Mouse (Mus musculus) lung, postnatal 0 days (tissue): ENCODE measurements at regions not wholly inside any gene's neighbourhood (a gene's known extent, or its start where the extent isn't known, plus 50 kb on each side); places are given as distances from the start of the nearest gene placed in this dataset.
A peak's percentile ranks its signal among the peaks of the same experiment; 100 is the strongest.

Experiments
- ATAC-seq: fragments of 200-750 bp; cut with Nextera tagmentation; 2 replicates; pipeline ENCODE4 v1.8.0; 2017; ENCODE audit warnings: moderate library complexity
- DNase-seq: peaks from one replicate; pipeline ENCODE4 v3.0.0-alpha.2; 2016; ENCODE audit warnings: low spot score
- H3K27ac ChIP-seq: fragments of 300-500 bp; sonication (generic); 2 replicates; pipeline ENCODE4 v1.5.1; 2014; ENCODE audit warnings: antibody characterized with exemption, mild to moderate bottlenecking, low read length, mixed read lengths
- H3K27me3 ChIP-seq: fragments of 300-500 bp; sonication (generic); replicated peaks from 2 replicates; pipeline ENCODE4 v1.6.1; 2014; ENCODE audit warnings: low read length, mixed read lengths; ENCODE audit not compliant: insufficient read depth
- H3K36me3 ChIP-seq: fragments of 300-500 bp; sonication (generic); 2 replicates; pipeline ENCODE4 v1.6.1; 2014; ENCODE audit warnings: low read length, mixed read lengths; ENCODE audit not compliant: insufficient read depth
- H3K4me1 ChIP-seq: fragments of 300-500 bp; sonication (generic); 2 replicates; pipeline ENCODE4 v1.6.1; 2014; ENCODE audit warnings: antibody characterized with exemption, low read depth, low read length, mixed read lengths; ENCODE audit not compliant: insufficient read depth
- H3K4me2 ChIP-seq: fragments of 300-500 bp; sonication (generic); replicated peaks from 2 replicates; pipeline ENCODE4 v1.6.1; 2014; ENCODE audit warnings: low read depth, mild to moderate bottlenecking, low read length, moderate library complexity, mixed read lengths
- H3K4me3 ChIP-seq: fragments of 300-500 bp; sonication (generic); 2 replicates; pipeline ENCODE4 v1.5.1; 2014; ENCODE audit warnings: low read depth, low read length
- H3K9ac ChIP-seq: fragments of 300-500 bp; sonication (generic); replicated peaks from 2 replicates; pipeline ENCODE4 v1.6.1; 2014; ENCODE audit warnings: low read depth, mild to moderate bottlenecking
- H3K9me3 ChIP-seq: fragments of 300-500 bp; sonication (generic); 2 replicates; pipeline ENCODE4 v1.6.1; 2016; ENCODE audit warnings: low read length, mixed read lengths
- CTCF ChIP-seq: IDR thresholded peaks from 2 replicates; pipeline ENCODE4 v1.5.1; 2016; ENCODE audit warnings: antibody characterized with exemption, mild to moderate bottlenecking
- EP300 ChIP-seq: IDR thresholded peaks from 2 replicates; pipeline ENCODE4 v1.6.1; 2016; ENCODE audit warnings: antibody characterized with exemption, mild to moderate bottlenecking, control low read depth
- WGBS: fragments of 180-500 bp; shearing (Covaris S2); extraction: QIAGEN DNeasy Blood & Tissue Kit; methylation state at CpG from one replicate; pipeline ENCODE4 v1.1.7; 2014; 5-methylcytosine and 5-hydroxymethylcytosine counted together

DNA sequence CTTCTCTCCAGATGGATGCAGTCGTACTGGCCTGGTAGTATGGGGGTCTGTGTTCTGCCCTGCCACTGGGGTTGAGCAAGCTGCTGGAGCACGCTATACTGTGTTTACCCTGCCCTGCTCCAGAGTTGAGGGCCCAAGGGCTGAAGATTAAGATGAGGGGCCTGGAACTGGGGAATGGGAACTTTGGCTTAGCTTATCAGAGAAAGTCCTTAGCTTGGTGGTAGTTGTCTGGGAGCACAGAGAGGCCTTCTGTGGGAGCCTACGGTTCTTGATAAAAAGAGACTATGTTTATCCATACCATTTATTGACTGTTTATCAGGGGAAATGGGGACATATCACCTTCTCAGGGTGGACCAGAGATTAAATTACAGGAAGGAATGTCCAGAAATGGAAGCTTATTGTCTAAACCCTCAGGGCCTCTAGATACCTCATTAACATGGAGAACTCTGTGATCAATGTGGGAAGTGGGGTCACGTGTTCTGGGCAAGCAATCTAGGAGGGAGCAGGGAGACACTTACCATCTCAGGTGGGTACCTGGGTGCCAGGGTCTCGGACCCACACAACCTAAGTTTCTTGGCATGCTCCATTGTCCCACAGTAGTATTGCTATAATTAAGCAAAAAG, 58.7 kb downstream of the Mycn start:
- ATAC-seq (no peak), DNase-seq (no peak)
- Histone ChIP-seq H3K4me2 (no peak overlapping the region), H3K36me3 (no peaks in the 10 kb centered on the region), H3K9ac (no peak overlapping the region), H3K4me3 (no peak overlapping the region), H3K27ac (no peak overlapping the region), H3K4me1 (no peaks in the 10 kb centered on the region), H3K9me3 (no peaks in the 10 kb centered on the region), H3K27me3 (no peaks in the 10 kb centered on the region)
- WGBS = 68% methylated on average over 5 of the region's 5 CpGs
- TF ChIP-seq CTCF (no peak), EP300 (no peak)

GRCm38 (mm10) chr12:12878031-12878430, 63.7 kb downstream of the Mycn start:
- Histone ChIP-seq H3K9ac (no peak overlapping the region), H3K9me3 (no peaks in the 10 kb centered on the region), H3K27me3 (no peaks in the 10 kb centered on the region), H3K4me2 (no peak overlapping the region), H3K4me1 (no peaks in the 10 kb centered on the region), H3K27ac (no peak overlapping the region), H3K4me3 (no peak overlapping the region), H3K36me3 (no peaks in the 10 kb centered on the region)
- TF ChIP-seq EP300 (no peak), CTCF (no peak)
- ATAC-seq (no peak), DNase-seq (no peak)
- 100% methylated on average over 2 of the region's 2 CpGs for WGBS

- ATAC-seq (no peak), DNase-seq (no peak)
- H3K9me3 ChIP-seq = no peaks in the 10 kb centered on the region
- H3K27me3 ChIP-seq = no peaks in the 10 kb centered on the region
- H3K4me3 ChIP-seq = no peak overlapping the region
- H3K9ac ChIP-seq = no peak overlapping the region
- H3K4me2 ChIP-seq = no peak overlapping the region
- H3K36me3 ChIP-seq = no peaks in the 10 kb centered on the region
- WGBS = 76% methylated on average over 5 of the region's 5 CpGs
- no peak overlapping the region for H3K27ac ChIP-seq
- TF ChIP-seq CTCF = no peak
- no peak for TF ChIP-seq EP300
- H3K4me1 ChIP-seq = no peaks in the 10 kb centered on the region
Measured at GRCm38 (mm10) chr12:12877539-12877938, 64.2 kb downstream of the Mycn start.

- H3K9me3 ChIP-seq = no peaks in the 10 kb centered on the region
- H3K27me3 ChIP-seq = no peaks in the 10 kb centered on the region
- no peak overlapping the region for H3K27ac ChIP-seq
- 73% methylated on average over 12 of the region's 12 CpGs for WGBS
- H3K4me1 ChIP-seq = no peaks in the 10 kb centered on the region
- H3K4me2 ChIP-seq = no peak overlapping the region
- ATAC-seq = no peak
- TF ChIP-seq EP300 (no peak), CTCF (no peak)
- H3K4me3 ChIP-seq = no peak overlapping the region
- no peak for DNase-seq
- no peaks in the 10 kb centered on the region for H3K36me3 ChIP-seq
- H3K9ac ChIP-seq = no peak overlapping the region
Measured at GRCm38 (mm10) chr12:12875976-12876745, 65.6 kb downstream of the Mycn start.

GRCm38 (mm10) chr12:12873551-12873950, 68.2 kb downstream of the Mycn start:
- Histone ChIP-seq H3K27me3 (no peaks in the 10 kb centered on the region), H3K4me3 (no peak overlapping the region), H3K4me1 (no peaks in the 10 kb centered on the region), H3K4me2 (no peak overlapping the region), H3K27ac (no peak overlapping the region), H3K36me3 (no peaks in the 10 kb centered on the region), H3K9ac (no peak overlapping the region), H3K9me3 (no peaks in the 10 kb centered on the region)
- TF ChIP-seq EP300 (no peak), CTCF (no peak)
- 80% methylated on average over 11 of the region's 11 CpGs for WGBS
- no peak for DNase-seq
- no peak for ATAC-seq

- H3K4me1 ChIP-seq = no peaks in the 10 kb centered on the region
- H3K27me3 ChIP-seq = no peaks in the 10 kb centered on the region
- no peak overlapping the region for H3K27ac ChIP-seq
- 40% methylated on average over 4 of the region's 4 CpGs for WGBS
- ATAC-seq (no peak), DNase-seq (peak; percentile 24)
- H3K9me3 ChIP-seq = no peaks in the 10 kb centered on the region
- H3K9ac ChIP-seq = no peak overlapping the region
- H3K4me3 ChIP-seq = no peak overlapping the region
- H3K4me2 ChIP-seq = no peak overlapping the region
- TF ChIP-seq EP300 = no peak
- TF ChIP-seq CTCF = no peak
- no peaks in the 10 kb centered on the region for H3K36me3 ChIP-seq
Measured at GRCm38 (mm10) chr12:12872974-12873373, 68.7 kb downstream of the Mycn start.
